Mouse (Mus musculus): Measurements from ENCODE around the gene Lrp4.

DNA sequence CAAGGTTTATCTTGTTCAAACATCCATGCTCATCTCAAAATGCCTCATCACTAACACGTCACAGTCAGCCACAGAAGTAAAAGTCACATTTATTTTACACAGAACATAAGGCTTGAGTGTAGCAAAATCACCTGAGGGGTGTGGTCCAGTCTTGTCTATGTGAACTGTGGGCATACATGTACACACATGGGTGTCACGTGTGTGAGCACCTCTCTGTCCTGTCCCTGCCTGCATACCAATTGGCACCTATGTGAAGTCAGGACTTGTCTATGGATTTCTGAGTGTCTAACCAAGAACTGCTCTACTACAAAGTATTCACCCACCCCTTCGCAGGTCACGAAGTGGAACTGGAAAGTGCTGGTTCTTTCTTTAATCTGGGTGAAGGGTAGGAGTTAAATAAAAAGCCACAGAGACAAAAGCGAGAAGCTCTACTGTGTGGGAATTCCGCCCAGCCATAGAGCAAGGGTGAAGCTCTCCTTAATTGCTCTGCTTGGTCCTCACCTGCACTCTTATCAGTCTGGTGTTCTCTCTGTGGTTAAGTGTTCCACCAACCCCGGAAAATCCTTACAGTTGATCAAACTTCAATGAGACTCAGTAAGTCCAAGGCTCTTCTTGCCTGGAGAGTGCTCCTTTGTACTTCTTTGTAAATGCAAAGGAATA lies 33.1 kb upstream of the Lrp4 start:
- no peak for TF ChIP-seq CTCF (IDR thresholded peaks at IDR 0.05; ENCODE audit: low read depth)
- no peak for TF ChIP-seq EP300 (IDR thresholded peaks at IDR 0.05; ENCODE audit: low read depth)

Measured in heart, postnatal 0 days (tissue).